Mouse (Mus musculus) gastrocnemius, postnatal 14 days (tissue): ENCODE data around the gene Strn. TPM values are rescaled to one million over a fixed set of nuclear protein-coding genes. Genes with fewer than 3 reads are reported as not detected.
A peak's percentile ranks its signal among the peaks of the same experiment; 100 is the strongest.

Experiments used
- DNase-seq: peaks from one replicate; pipeline ENCODE4 v3.0.0; 2021; ENCODE audit warnings: mixed read lengths
- intact Hi-C: fragments of 180-260 bp; cut with DNase I; formaldehyde crosslinking; loops from one replicate; pipeline ENCODE4 v1.15.1; 2025; ENCODE audit warnings: low total_unique reads
- total RNA-seq, 2 experiments: library from RNA; stranded (reverse); gene quantifications; 2 replicates each; pipeline ENCODE4 v1.2.3; 2021

The Strn gene
- total RNA-seq, 2 experiments from 2014 or later, result 9.0 to 10.1 TPM

DNA sequence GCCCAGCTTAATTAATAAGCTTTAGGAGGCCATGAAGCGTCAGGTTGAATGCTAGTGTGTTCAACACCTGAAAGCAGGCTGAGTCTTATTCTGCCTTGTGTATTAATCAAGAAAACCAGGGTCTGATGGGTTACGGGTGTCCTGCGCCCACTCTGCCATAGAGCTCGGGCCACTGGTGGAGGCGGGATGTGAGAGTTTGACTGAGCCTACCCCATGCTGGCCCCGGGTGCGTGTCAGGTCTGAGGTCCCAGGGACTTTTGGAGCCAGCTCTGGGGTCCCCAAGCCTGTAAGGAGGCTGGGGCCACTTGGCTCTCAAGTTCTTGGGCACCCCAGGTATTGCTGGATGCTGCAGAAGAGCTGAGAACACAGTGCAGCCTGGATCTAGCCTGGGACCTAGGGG lies 99.9 kb downstream of the Strn start:
- no peak for DNase-seq
- intact Hi-C loops, result no loop called here

GRCm38 (mm10) chr17:78635616-78636015 lies 101.4 kb downstream of the Strn start:
- no peak for DNase-seq
- intact Hi-C loops, result no loop called here

GRCm38 (mm10) chr17:78624941-78625340 lies 112.1 kb downstream of the Strn start:
- no peak for DNase-seq
- intact Hi-C loops, result no loop called here

DNA sequence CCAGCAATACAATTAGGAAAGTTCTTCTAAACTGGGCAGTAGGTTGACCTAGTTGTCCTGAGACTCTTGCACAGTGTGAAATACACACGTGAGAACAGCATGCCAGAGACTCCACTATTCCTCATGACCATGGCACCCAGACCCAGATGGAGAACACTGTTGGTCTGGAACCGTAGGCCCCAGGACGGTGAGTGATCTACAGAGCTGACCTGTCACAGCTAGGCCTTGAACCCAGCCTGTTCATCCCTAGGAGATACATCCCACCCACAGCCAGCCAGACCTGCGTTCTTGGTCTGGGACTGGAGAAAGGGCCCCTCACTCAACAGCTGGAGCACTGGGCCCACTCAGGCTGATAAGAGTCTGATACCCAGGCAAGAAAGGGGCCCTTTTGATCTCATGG lies 115.1 kb downstream of the Strn start:
- DNase-seq, result no peak

GRCm38 (mm10) chr17:78620740-78621139 lies 116.3 kb downstream of the Strn start:
- no peak for DNase-seq
- intact Hi-C loops, result no loop called here

More for the DNA sequence above, 115.1 kb downstream of the Strn start:
- intact Hi-C loops, result no loop called here

GRCm38 (mm10) chr17:78619981-78620380 lies 117.0 kb downstream of the Strn start:
- intact Hi-C loops, result no loop called here
- DNase-seq, result no peak

DNA sequence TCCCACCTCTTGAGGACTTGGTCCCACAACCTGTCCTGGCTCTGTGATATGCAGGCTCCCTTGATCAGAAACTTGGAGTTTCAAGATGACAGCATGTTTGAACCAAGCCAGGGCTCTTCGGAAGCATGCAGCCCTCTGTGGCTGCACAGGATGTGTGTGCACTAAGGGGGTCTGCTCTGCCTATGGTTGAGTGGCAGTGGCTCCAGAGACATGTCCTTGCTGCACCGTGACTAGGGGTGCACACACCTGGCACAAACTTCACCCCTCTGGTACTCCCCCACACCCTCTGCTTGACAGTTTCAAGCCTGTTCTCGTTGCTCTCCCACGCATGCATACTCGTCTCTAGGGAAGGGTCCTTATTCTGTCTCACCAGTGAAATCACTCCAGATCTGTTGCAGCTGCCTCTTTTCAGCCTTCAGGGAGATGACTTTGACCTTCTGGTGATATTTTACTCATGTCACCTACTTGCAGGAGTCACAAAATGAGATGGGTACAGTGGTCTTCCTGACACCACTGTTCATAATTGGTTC lies 118.8 kb downstream of the Strn start:
- DNase-seq, result no peak
- intact Hi-C loops, result no loop called here

GRCm38 (mm10) chr17:78615096-78615495 lies 121.9 kb downstream of the Strn start:
- no peak for DNase-seq
- intact Hi-C loops, result no loop called here

DNA sequence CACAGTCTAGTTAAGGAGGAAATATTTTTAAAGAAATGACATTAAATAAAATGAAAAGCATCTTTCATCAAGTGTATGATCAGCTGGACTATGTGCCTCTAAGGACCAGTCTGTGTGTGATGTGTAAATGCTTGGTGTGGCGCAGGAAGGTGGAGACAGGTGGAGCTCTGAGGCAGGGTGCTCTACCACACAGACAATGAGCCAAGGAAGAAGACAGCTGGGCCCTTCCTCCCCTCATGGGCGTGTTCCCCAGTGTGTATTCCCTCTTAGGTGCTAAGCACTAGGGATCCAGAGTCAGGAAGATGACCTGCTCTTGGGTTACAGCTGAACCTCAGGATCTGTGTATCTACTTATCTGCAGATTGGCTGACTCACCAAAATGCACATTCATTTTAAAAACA lies 122.5 kb downstream of the Strn start:
- no peak for DNase-seq
- intact Hi-C loops, result no loop called here

- DNase-seq, result no peak
- intact Hi-C loops, result no loop called here
Measured at GRCm38 (mm10) chr17:78611117-78611516, 125.9 kb downstream of the Strn start.

GRCm38 (mm10) chr17:78609191-78609855 lies 127.7 kb downstream of the Strn start:
- intact Hi-C loops, result no loop called here
- DNase-seq, result no peak

- no peak for DNase-seq
- intact Hi-C loops, result no loop called here
Measured at GRCm38 (mm10) chr17:78608716-78609115, 128.3 kb downstream of the Strn start.

- DNase-seq, result no peak
- intact Hi-C loops, result no loop called here
Measured at GRCm38 (mm10) chr17:78608135-78608670, 128.8 kb downstream of the Strn start.

DNA sequence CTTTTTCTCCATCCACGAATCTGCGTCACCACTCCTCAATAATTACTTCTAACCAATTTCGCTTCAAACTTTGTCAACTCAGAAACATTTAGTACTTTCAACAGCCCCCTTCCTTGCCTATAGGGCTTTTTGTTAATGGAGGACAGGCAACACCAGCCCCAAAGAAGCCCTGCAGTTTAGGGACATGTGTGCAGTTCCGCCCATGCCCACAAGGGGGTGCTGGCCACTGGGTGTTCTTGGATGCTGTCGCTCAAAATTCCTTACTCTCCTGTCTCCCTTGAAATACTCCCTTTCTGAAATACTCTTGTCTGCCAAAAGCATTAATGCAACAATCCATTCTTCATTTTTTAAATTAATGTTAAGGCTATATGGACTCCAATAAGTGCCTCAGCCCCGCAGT lies 132.6 kb downstream of the Strn start:
- intact Hi-C loops, result no loop called here
- peak; percentile 52 for DNase-seq

- intact Hi-C loops, result no loop called here
- DNase-seq, result peak; percentile 70
Measured at GRCm38 (mm10) chr17:78603872-78604271, 133.1 kb downstream of the Strn start.

DNA sequence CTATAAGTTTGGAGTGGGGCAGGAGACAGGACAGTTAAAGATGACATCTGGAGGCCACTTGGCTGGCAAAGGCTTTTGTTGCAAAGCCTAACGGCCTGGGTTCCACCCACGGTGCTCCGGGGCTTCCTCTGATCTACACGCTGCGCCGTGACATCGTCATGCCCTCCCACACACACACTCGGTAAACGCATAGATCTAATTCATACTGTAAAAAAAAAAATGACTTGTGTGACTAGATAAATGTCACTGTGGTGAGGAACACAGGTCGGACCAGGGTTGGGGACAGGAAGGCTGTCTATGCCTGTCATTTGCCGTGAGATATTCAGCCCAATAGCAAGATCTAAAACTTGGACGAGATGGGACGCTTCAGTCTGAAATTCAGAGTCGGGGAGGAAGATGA lies 134.7 kb downstream of the Strn start:
- intact Hi-C loops, result no loop called here
- DNase-seq, result no peak

- intact Hi-C loops, result no loop called here
- DNase-seq, result peak; percentile 7
Measured at GRCm38 (mm10) chr17:78601601-78602000, 135.4 kb downstream of the Strn start.

DNA sequence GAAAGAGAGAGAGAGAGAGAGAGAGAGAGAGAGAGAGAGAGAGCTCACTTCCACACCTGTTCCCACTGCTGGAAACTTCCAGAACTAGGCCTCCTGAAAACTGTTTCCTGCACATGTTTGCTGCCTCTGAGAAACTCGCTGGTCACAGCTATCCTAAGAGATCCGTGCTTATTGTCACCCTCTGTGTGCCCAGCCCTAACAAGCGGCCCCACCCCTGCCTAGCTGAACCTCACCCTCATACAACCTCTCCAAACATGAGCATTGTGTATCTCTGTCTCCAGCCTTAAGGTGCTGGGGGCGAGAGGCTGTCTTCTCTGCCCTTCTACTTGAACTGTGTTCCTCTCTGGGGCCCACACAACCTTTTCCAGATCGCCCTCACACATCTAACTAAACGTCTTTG lies 136.0 kb downstream of the Strn start:
- intact Hi-C loops, result no loop called here

More for the DNA sequence above, 136.0 kb downstream of the Strn start:
- no peak for DNase-seq
